ENCODE assay signal across 9 mouse cellular contexts in the genomic region with DNA sequence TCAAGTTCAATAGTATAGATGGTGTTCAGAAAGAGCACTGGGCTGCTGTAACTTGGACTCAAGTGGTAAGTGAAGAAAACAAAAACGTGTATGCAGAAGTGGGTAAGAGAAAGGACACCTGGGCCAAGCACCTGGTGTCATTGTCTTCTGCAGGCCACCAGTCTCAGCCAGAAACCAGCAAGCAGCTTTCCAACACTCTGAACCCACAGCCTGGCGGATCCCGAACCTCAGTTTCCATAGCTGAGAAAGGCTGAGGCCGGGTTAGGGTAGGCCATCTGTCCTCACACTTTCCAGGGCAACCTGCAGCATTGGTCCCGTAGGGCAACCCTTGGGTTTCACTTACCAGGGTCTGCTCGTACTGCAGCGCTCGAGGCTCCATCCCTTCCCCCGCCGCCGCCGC. TPM values are rescaled to one million over a fixed set of nuclear protein-coding genes. Genes with fewer than 3 reads are reported as not detected.
DNase-seq lines count a peak whose midpoint lies in the region; ATAC-seq and TF ChIP-seq lines count a peak whose summit lies in the region.
"Had no signal": no experiment of that assay in that cellular context is flagged by ENCODE, and none has a peak within 500 bp of the region (broad histone marks: within the 10 kb centered on the region; RNA-seq: fewer than 3 reads in every experiment).

No protein-coding gene starts in this region.

- ATAC-seq in lung, postnatal 0 days = no peak
- no peak for ATAC-seq in intestine, embryonic 16.5 days
- no peak for ATAC-seq in neural tube, embryonic 15.5 days (ENCODE audit: low FRiP score)

- H3K27ac ChIP-seq in lung, postnatal 0 days (ENCODE audit: low read length) = peak overlapping the region; percentile 91
- peak overlapping the region; percentile 99 for H3K27ac ChIP-seq in intestine, embryonic 16.5 days (ENCODE audit: low read length)
- H3K27ac ChIP-seq in neural tube, embryonic 15.5 days (replicated peaks) = peak overlapping the region; percentile 94

- no peak for TF ChIP-seq CTCF in lung, postnatal 0 days (IDR thresholded peaks at IDR 0.05)

- peak; percentile 51 for DNase-seq in cerebellum, adult 11-12 months
- no peak for DNase-seq in cerebellum, adult 9-10 months
- no peak for DNase-seq in lung, postnatal 0 days (ENCODE audit: low spot score)
- no peak for DNase-seq in lung, adult 18-20 months
- DNase-seq in left cerebral cortex, adult 8-10 months (ENCODE audit: low spot score in 2 of 2) = no peak
- no peak for DNase-seq in urinary bladder, adult 2 months (ENCODE audit: low spot score)

- H3K4me3 ChIP-seq in lung, postnatal 0 days (ENCODE audit: low read depth, low read length) = peak overlapping the region; percentile 64
- peak overlapping the region; percentile 74 for H3K4me3 ChIP-seq in intestine, embryonic 16.5 days (ENCODE audit: low read length)
- H3K4me3 ChIP-seq in neural tube, embryonic 15.5 days (replicated peaks) = peak overlapping the region; percentile 55

- H3K9ac ChIP-seq in lung, postnatal 0 days (replicated peaks; ENCODE audit: low read depth) = peak overlapping the region; percentile 39
- H3K9ac ChIP-seq in intestine, embryonic 16.5 days (ENCODE audit: low read depth, low read length) = peak overlapping the region; percentile 84
- H3K9ac ChIP-seq in neural tube, embryonic 15.5 days (replicated peaks) = peak overlapping the region; percentile 63

- TF ChIP-seq EP300 in lung, postnatal 0 days (IDR thresholded peaks at IDR 0.05) = no peak

- H3K36me3 ChIP-seq in lung, postnatal 0 days (ENCODE audit: insufficient read depth, low read length) = no peaks in the 10 kb centered on the region
- H3K36me3 ChIP-seq in intestine, embryonic 16.5 days (ENCODE audit: control insufficient read depth, insufficient read depth, low read length) = peaks cover 3% of the 10 kb centered on the region; the same call in 1 of the 2 replicates
- H3K36me3 ChIP-seq in neural tube, embryonic 15.5 days = peaks cover 28% of the 10 kb centered on the region

- H3K4me1 ChIP-seq in lung, postnatal 0 days (ENCODE audit: insufficient read depth, low read depth, low read length) = peaks cover 15% of the 10 kb centered on the region; the same call in 1 of the 2 replicates
- H3K4me1 ChIP-seq in intestine, embryonic 16.5 days (ENCODE audit: control insufficient read depth, insufficient read depth, low read length) = peaks cover 20% of the 10 kb centered on the region
- peaks cover 50% of the 10 kb centered on the region for H3K4me1 ChIP-seq in neural tube, embryonic 15.5 days

- no peaks in the 10 kb centered on the region for H3K27me3 ChIP-seq in lung, postnatal 0 days (replicated peaks; ENCODE audit: insufficient read depth, low read length)
- H3K27me3 ChIP-seq in intestine, embryonic 16.5 days (replicated peaks; ENCODE audit: control insufficient read depth, insufficient read depth, low read length) = no peaks in the 10 kb centered on the region
- H3K27me3 ChIP-seq in neural tube, embryonic 15.5 days (replicated peaks) = no peaks in the 10 kb centered on the region

- whole genome bisulfite sequencing in lung, postnatal 0 days = 3% methylated on average over 11 of the region's 12 CpGs
- WGBS in intestine, embryonic 16.5 days = 1% methylated on average over 12 of the region's 12 CpGs
- under 1% methylated on average over 12 of the region's 12 CpGs for WGBS in neural tube, embryonic 15.5 days

- H3K9me3 ChIP-seq in lung, postnatal 0 days (ENCODE audit: low read length) = no peaks in the 10 kb centered on the region
- no peaks in the 10 kb centered on the region for H3K9me3 ChIP-seq in intestine, embryonic 16.5 days (ENCODE audit: control insufficient read depth, low read length)
- no peaks in the 10 kb centered on the region for H3K9me3 ChIP-seq in neural tube, embryonic 15.5 days (replicated peaks)

- peak overlapping the region; percentile 87 for H3K4me2 ChIP-seq in lung, postnatal 0 days (replicated peaks; ENCODE audit: low read depth, low read length)
- H3K4me2 ChIP-seq in intestine, embryonic 16.5 days (ENCODE audit: low read depth, low read length) = peak overlapping the region; percentile 91
- peak overlapping the region; percentile 95 for H3K4me2 ChIP-seq in neural tube, embryonic 15.5 days

RNA-seq across cellular contexts. Expression of a gene that starts 1.9 kb away (rescaled TPM):
- polyA plus RNA-seq in lung, postnatal 0 days (2015; fragmentation: Nextera tagmentation; extraction: Ambion mirVana) = 37.5 and 48.2 TPM in 2 replicates
- polyA plus RNA-seq in intestine, embryonic 16.5 days (2015; fragmentation: Nextera tagmentation; extraction: Ambion mirVana) = 84.5 and 95.5 TPM in 2 replicates
- polyA plus RNA-seq in neural tube, embryonic 15.5 days (2015; fragmentation: Nextera tagmentation; extraction: Ambion mirVana) = 90.9 and 95.4 TPM in 2 replicates
- total RNA-seq in left cerebral cortex, adult 8-10 months (2022) = 10 to 100 TPM; 19.6 to 26.6 (median 21.2) TPM
- 36.3 and 40.9 TPM in 2 replicates for polyA plus RNA-seq in urinary bladder, adult 2 months (2012; rRNA removed)

RNA-seq across cellular contexts. Expression of a gene that starts 2.0 kb away (rescaled TPM):
- polyA plus RNA-seq in lung, postnatal 0 days (2015; fragmentation: Nextera tagmentation; extraction: Ambion mirVana) = 1.8 and 1.9 TPM in 2 replicates
- polyA plus RNA-seq in intestine, embryonic 16.5 days (2015; fragmentation: Nextera tagmentation; extraction: Ambion mirVana) = 12.0 and 13.1 TPM in 2 replicates
- 27.4 and 34.6 TPM in 2 replicates for polyA plus RNA-seq in neural tube, embryonic 15.5 days (2015; fragmentation: Nextera tagmentation; extraction: Ambion mirVana)
- total RNA-seq in left cerebral cortex, adult 8-10 months (2022) = 10 to 100 TPM; 63.2 to 75.5 (median 71.9) TPM
- 12.8 and 14.0 TPM in 2 replicates for polyA plus RNA-seq in urinary bladder, adult 2 months (2012; rRNA removed)

RNA-seq across cellular contexts. Expression of a gene that starts 17.4 kb away (rescaled TPM):
- polyA plus RNA-seq in lung, postnatal 0 days (2015; fragmentation: Nextera tagmentation; extraction: Ambion mirVana) = 1.5 and 1.7 TPM in 2 replicates
- 3.0 and 3.1 TPM in 2 replicates for polyA plus RNA-seq in intestine, embryonic 16.5 days (2015; fragmentation: Nextera tagmentation; extraction: Ambion mirVana)
- polyA plus RNA-seq in neural tube, embryonic 15.5 days (2015; fragmentation: Nextera tagmentation; extraction: Ambion mirVana) = 6.3 and 7.5 TPM in 2 replicates
- total RNA-seq in left cerebral cortex, adult 8-10 months (2022) = 10 to 100 TPM; 26.7 to 42.0 (median 32.0) TPM
- 18.1 and 18.5 TPM in 2 replicates for polyA plus RNA-seq in urinary bladder, adult 2 months (2012; rRNA removed)
- total RNA-seq: neutrophil, adult 5-6 weeks had no signal

RNA-seq across cellular contexts. Expression of a gene that starts 18.7 kb away (rescaled TPM):
- polyA plus RNA-seq in lung, postnatal 0 days (2015; fragmentation: Nextera tagmentation; extraction: Ambion mirVana) = 0.54 and 0.81 TPM in 2 replicates
- polyA plus RNA-seq in intestine, embryonic 16.5 days (2015; fragmentation: Nextera tagmentation; extraction: Ambion mirVana) = 2.6 and 2.9 TPM in 2 replicates
- 1.0 and 1.2 TPM in 2 replicates for polyA plus RNA-seq in neural tube, embryonic 15.5 days (2015; fragmentation: Nextera tagmentation; extraction: Ambion mirVana)
- 1 to 10 TPM; 5.2 to 7.2 (median 5.8) TPM for total RNA-seq in left cerebral cortex, adult 8-10 months (2022)
- 3.0 and 3.4 TPM in 2 replicates for polyA plus RNA-seq in urinary bladder, adult 2 months (2012; rRNA removed)
- total RNA-seq: neutrophil, adult 5-6 weeks had no signal

RNA-seq across cellular contexts. Expression of a gene that starts 22.5 kb away (rescaled TPM):
- 8.4 and 8.9 TPM in 2 replicates for polyA plus RNA-seq in lung, postnatal 0 days (2015; fragmentation: Nextera tagmentation; extraction: Ambion mirVana)
- 6.2 and 6.8 TPM in 2 replicates for polyA plus RNA-seq in intestine, embryonic 16.5 days (2015; fragmentation: Nextera tagmentation; extraction: Ambion mirVana)
- polyA plus RNA-seq in neural tube, embryonic 15.5 days (2015; fragmentation: Nextera tagmentation; extraction: Ambion mirVana) = 42.2 and 48.6 TPM in 2 replicates
- total RNA-seq in left cerebral cortex, adult 8-10 months (2022) = 100 to 1,000 TPM; 271 to 291 (median 283) TPM
- polyA plus RNA-seq in urinary bladder, adult 2 months (2012; rRNA removed) = 14.4 and 18.1 TPM in 2 replicates
- total RNA-seq: neutrophil, adult 5-6 weeks had no signal
